Mouse (Mus musculus) forebrain, embryonic 15.5 days (tissue): ENCODE measurements around the gene Atp4b. TPM values are rescaled to one million over a fixed set of nuclear protein-coding genes. Genes with fewer than 3 reads are reported as not detected.

ENCODE experiments used
- ATAC-seq: fragments of 200-750 bp; cut with Nextera tagmentation; replicated peaks from 2 replicates; pipeline ENCODE4 v1.8.0; 2017; ENCODE audit warnings: mild to moderate bottlenecking, moderate TSS enrichment, moderate library complexity
- H3K27ac ChIP-seq: fragments of 300-500 bp; sonication (generic); replicated peaks from 2 replicates; pipeline ENCODE4 v1.5.1; 2015; ENCODE audit warnings: mild to moderate bottlenecking, inconsistent platforms
- H3K27me3 ChIP-seq: fragments of 300-500 bp; sonication (generic); 2 replicates; pipeline ENCODE4 v1.6.1; 2015; ENCODE audit warnings: inconsistent platforms
- H3K36me3 ChIP-seq: fragments of 300-500 bp; sonication (generic); 2 replicates; pipeline ENCODE4 v1.6.1; 2015; ENCODE audit warnings: mild to moderate bottlenecking, inconsistent platforms
- H3K4me1 ChIP-seq: fragments of 300-500 bp; sonication (generic); 2 replicates; pipeline ENCODE4 v1.6.1; 2015; ENCODE audit warnings: inconsistent platforms
- H3K4me2 ChIP-seq: fragments of 300-500 bp; sonication (generic); replicated peaks from 2 replicates; pipeline ENCODE4 v1.6.1; 2015; ENCODE audit warnings: mild to moderate bottlenecking, inconsistent platforms
- H3K4me3 ChIP-seq: fragments of 300-500 bp; sonication (generic); 2 replicates; pipeline ENCODE4 v1.5.1; 2015; ENCODE audit warnings: mild to moderate bottlenecking, inconsistent platforms
- H3K9ac ChIP-seq: fragments of 300-500 bp; sonication (generic); replicated peaks from 2 replicates; pipeline ENCODE4 v1.6.1; 2015; ENCODE audit warnings: mild to moderate bottlenecking, inconsistent platforms
- H3K9me3 ChIP-seq: fragments of 300-500 bp; sonication (generic); 2 replicates; pipeline ENCODE4 v1.6.1; 2016; ENCODE audit warnings: inconsistent platforms
- WGBS: fragments of 180-500 bp; shearing (Covaris S2); methylation state at CpG from one replicate; pipeline ENCODE4 v1.1.7; 2015; ENCODE audit warnings: mixed read lengths; 5-methylcytosine and 5-hydroxymethylcytosine counted together
- polyA plus RNA-seq: library from polyadenylated mRNA; unstranded; fragments of >200 nt; fragmentation: Nextera tagmentation; extraction: Ambion mirVana; gene quantifications from 2 replicates; pipeline ENCODE4 v1.2.1, GENCODE M21; 2015

The Atp4b gene
- polyA plus RNA-seq = not detected in 2 replicates

- no peaks in the 10 kb centered on the region for H3K27me3 ChIP-seq
- H3K9me3 ChIP-seq = no peaks in the 10 kb centered on the region
- H3K27ac ChIP-seq = no peak within 1 kb of the TSS
- no peak within 1 kb of the TSS for H3K4me2 ChIP-seq
- 83% methylated on average over 5 of the region's 5 CpGs for WGBS
- ATAC-seq = no peak
- H3K4me3 ChIP-seq = no peak within 1 kb of the TSS
- no peak within 1 kb of the TSS for H3K9ac ChIP-seq
- no peaks in the 10 kb centered on the region for H3K4me1 ChIP-seq
- no peaks in the 10 kb centered on the region for H3K36me3 ChIP-seq
Measured at GRCm38 (mm10) chr8:13396725-13397124, at the start of gene Atp4b. Gene Atp4b (minus strand): TSS chr8:13396825.

- H3K9me3 ChIP-seq = no peaks in the 10 kb centered on the region
- no peak overlapping the region for H3K4me2 ChIP-seq
- H3K9ac ChIP-seq = no peak overlapping the region
- no peak overlapping the region for H3K27ac ChIP-seq
- ATAC-seq = no peak
- H3K4me3 ChIP-seq = no peak overlapping the region
- no peaks in the 10 kb centered on the region for H3K4me1 ChIP-seq
- no peaks in the 10 kb centered on the region for H3K27me3 ChIP-seq
- no peaks in the 10 kb centered on the region for H3K36me3 ChIP-seq
- WGBS = 90% methylated on average over 2 of the region's 2 CpGs
Measured at GRCm38 (mm10) chr8:13442152-13442551, 45.5 kb upstream of the Atp4b start.

- Histone ChIP-seq H3K4me2 (no peak overlapping the region), H3K9me3 (no peaks in the 10 kb centered on the region), H3K27ac (no peak overlapping the region), H3K4me1 (no peaks in the 10 kb centered on the region), H3K4me3 (no peak overlapping the region), H3K9ac (no peak overlapping the region), H3K27me3 (peaks cover 30% of the 10 kb centered on the region), H3K36me3 (no peaks in the 10 kb centered on the region)
- ATAC-seq = no peak
- 91% methylated on average over 2 of the region's 2 CpGs for WGBS
Measured at GRCm38 (mm10) chr8:13437531-13437930, 40.9 kb upstream of the Atp4b start.

- Histone ChIP-seq H3K9ac (no peak overlapping the region), H3K4me1 (no peaks in the 10 kb centered on the region), H3K27me3 (peaks cover 30% of the 10 kb centered on the region), H3K4me2 (no peak overlapping the region), H3K9me3 (no peaks in the 10 kb centered on the region), H3K4me3 (no peak overlapping the region), H3K36me3 (no peaks in the 10 kb centered on the region), H3K27ac (no peak overlapping the region)
- no peak for ATAC-seq
- 4% methylated on average over 8 of the region's 8 CpGs for WGBS
Measured at GRCm38 (mm10) chr8:13436052-13436451, 39.4 kb upstream of the Atp4b start.

- Histone ChIP-seq H3K27me3 (peaks cover 30% of the 10 kb centered on the region), H3K4me1 (no peaks in the 10 kb centered on the region), H3K4me3 (no peak within 1 kb of the TSS), H3K27ac (no peak within 1 kb of the TSS), H3K9ac (no peak within 1 kb of the TSS), H3K4me2 (no peak within 1 kb of the TSS), H3K36me3 (no peaks in the 10 kb centered on the region), H3K9me3 (no peaks in the 10 kb centered on the region)
- ATAC-seq = no peak
- 9% methylated on average over 10 of the region's 10 CpGs for WGBS
Measured at GRCm38 (mm10) chr8:13434889-13435288, 38.3 kb upstream of the Atp4b start, which contains the start of gene Tmem255b. Gene Tmem255b (plus strand): TSS chr8:13435189.

GRCm38 (mm10) chr8:13433130-13433529 lies 36.5 kb upstream of the Atp4b start:
- Histone ChIP-seq H3K4me2 (no peak overlapping the region), H3K36me3 (no peaks in the 10 kb centered on the region), H3K9ac (no peak overlapping the region), H3K4me3 (no peak overlapping the region), H3K9me3 (no peaks in the 10 kb centered on the region), H3K27ac (no peak overlapping the region), H3K4me1 (no peaks in the 10 kb centered on the region), H3K27me3 (peaks cover 30% of the 10 kb centered on the region)
- WGBS = 85% methylated on average over 5 of the region's 5 CpGs
- no peak for ATAC-seq

GRCm38 (mm10) chr8:13430866-13431265 lies 34.2 kb upstream of the Atp4b start:
- Histone ChIP-seq H3K36me3 (no peaks in the 10 kb centered on the region), H3K9me3 (no peaks in the 10 kb centered on the region), H3K27me3 (peaks cover 21% of the 10 kb centered on the region), H3K4me1 (no peaks in the 10 kb centered on the region), H3K4me2 (no peak overlapping the region), H3K4me3 (no peak overlapping the region), H3K9ac (no peak overlapping the region), H3K27ac (no peak overlapping the region)
- ATAC-seq = no peak

- peaks cover 16% of the 10 kb centered on the region for H3K27me3 ChIP-seq
- no peak for ATAC-seq
- no peaks in the 10 kb centered on the region for H3K36me3 ChIP-seq
- H3K9me3 ChIP-seq = no peaks in the 10 kb centered on the region
- H3K4me1 ChIP-seq = no peaks in the 10 kb centered on the region
- 73% methylated on average over 7 of the region's 7 CpGs for WGBS
- H3K4me3 ChIP-seq = no peak overlapping the region
- no peak overlapping the region for H3K9ac ChIP-seq
- no peak overlapping the region for H3K27ac ChIP-seq
- H3K4me2 ChIP-seq = no peak overlapping the region
Measured at GRCm38 (mm10) chr8:13430412-13430811, 33.8 kb upstream of the Atp4b start.

GRCm38 (mm10) chr8:13428156-13428555 lies 31.5 kb upstream of the Atp4b start:
- Histone ChIP-seq H3K9me3 (no peaks in the 10 kb centered on the region), H3K4me3 (no peak overlapping the region), H3K4me1 (no peaks in the 10 kb centered on the region), H3K27ac (no peak overlapping the region), H3K9ac (no peak overlapping the region), H3K4me2 (no peak overlapping the region), H3K27me3 (no peaks in the 10 kb centered on the region), H3K36me3 (no peaks in the 10 kb centered on the region)
- no peak for ATAC-seq
- WGBS = 90% methylated on average over 9 of the region's 9 CpGs

- Histone ChIP-seq H3K27ac (no peak overlapping the region), H3K27me3 (no peaks in the 10 kb centered on the region), H3K9me3 (no peaks in the 10 kb centered on the region), H3K36me3 (no peaks in the 10 kb centered on the region), H3K9ac (no peak overlapping the region), H3K4me3 (no peak overlapping the region), H3K4me2 (no peak overlapping the region), H3K4me1 (no peaks in the 10 kb centered on the region)
- no peak for ATAC-seq
- WGBS = 72% methylated on average over 6 of the region's 6 CpGs
Measured at GRCm38 (mm10) chr8:13427351-13427750, 30.7 kb upstream of the Atp4b start.

- ATAC-seq = no peak
- H3K36me3 ChIP-seq = no peaks in the 10 kb centered on the region
Measured at GRCm38 (mm10) chr8:13420970-13421369, 24.3 kb upstream of the Atp4b start.

GRCm38 (mm10) chr8:13419111-13419639 lies 22.6 kb upstream of the Atp4b start:
- Histone ChIP-seq H3K4me1 (no peaks in the 10 kb centered on the region), H3K9ac (no peak overlapping the region), H3K4me3 (no peak overlapping the region), H3K9me3 (no peaks in the 10 kb centered on the region), H3K36me3 (no peaks in the 10 kb centered on the region), H3K27me3 (no peaks in the 10 kb centered on the region), H3K27ac (no peak overlapping the region), H3K4me2 (no peak overlapping the region)
- ATAC-seq = no peak
- WGBS = 76% methylated on average over 2 of the region's 2 CpGs

More at GRCm38 (mm10) chr8:13420970-13421369, 24.3 kb upstream of the Atp4b start:
- H3K9ac ChIP-seq = no peak overlapping the region
- no peak overlapping the region for H3K4me3 ChIP-seq
- no peak overlapping the region for H3K4me2 ChIP-seq
- no peak overlapping the region for H3K27ac ChIP-seq
- H3K27me3 ChIP-seq = no peaks in the 10 kb centered on the region
- WGBS = 87% methylated on average over 6 of the region's 6 CpGs
- H3K9me3 ChIP-seq = no peaks in the 10 kb centered on the region
- H3K4me1 ChIP-seq = no peaks in the 10 kb centered on the region

GRCm38 (mm10) chr8:13415879-13416278 lies 19.3 kb upstream of the Atp4b start:
- no peaks in the 10 kb centered on the region for H3K9me3 ChIP-seq
- no peak for ATAC-seq
- H3K27ac ChIP-seq = no peak overlapping the region
- no peak overlapping the region for H3K9ac ChIP-seq
- no peak overlapping the region for H3K4me2 ChIP-seq
- no peaks in the 10 kb centered on the region for H3K4me1 ChIP-seq
- 78% methylated on average over 10 of the region's 10 CpGs for WGBS
- no peak overlapping the region for H3K4me3 ChIP-seq
- H3K36me3 ChIP-seq = no peaks in the 10 kb centered on the region
- H3K27me3 ChIP-seq = no peaks in the 10 kb centered on the region
